Mouse (Mus musculus) right cerebral cortex, postnatal 4 days (tissue): ENCODE measurements around the gene Pak1ip1.

Experiments used
- DNase-seq: peaks from one replicate; pipeline ENCODE4 v3.0.0-alpha.2; 2022

Pak1ip1 gene

GRCm38 (mm10) chr13:41008271-41008670 is 7.4 kb downstream of the Pak1ip1 start:
- no peak for DNase-seq

- DNase-seq = no peak
Observed at GRCm38 (mm10) chr13:41008946-41009345, 8.1 kb downstream of the Pak1ip1 start.

GRCm38 (mm10) chr13:41015829-41016634 is 15.2 kb downstream of the Pak1ip1 start, which contains the start of gene Tmem14c:
Tmem14c (plus strand) TSS chr13:41016292.
- peak; percentile 85 for DNase-seq

- DNase-seq = no peak
Observed at GRCm38 (mm10) chr13:41016797-41017405, 16.1 kb downstream of the Pak1ip1 start.

GRCm38 (mm10) chr13:41017832-41018231 is 17.0 kb downstream of the Pak1ip1 start:
- no peak for DNase-seq

GRCm38 (mm10) chr13:41018236-41018635 is 17.4 kb downstream of the Pak1ip1 start:
- DNase-seq = no peak

GRCm38 (mm10) chr13:41018756-41019591 is 18.2 kb downstream of the Pak1ip1 start:
- DNase-seq = no peak

GRCm38 (mm10) chr13:41020494-41020893 is 19.7 kb downstream of the Pak1ip1 start:
- DNase-seq = no peak

- no peak for DNase-seq
Observed at GRCm38 (mm10) chr13:41021607-41022006, 20.8 kb downstream of the Pak1ip1 start.

GRCm38 (mm10) chr13:41022099-41022498 is 21.3 kb downstream of the Pak1ip1 start:
- no peak for DNase-seq

GRCm38 (mm10) chr13:41030098-41030497 is 29.3 kb downstream of the Pak1ip1 start:
- no peak for DNase-seq

- no peak for DNase-seq
Observed at GRCm38 (mm10) chr13:41042511-41042910, 41.7 kb downstream of the Pak1ip1 start.

- no peak for DNase-seq
Observed at GRCm38 (mm10) chr13:41045901-41046300, 45.1 kb downstream of the Pak1ip1 start.

- DNase-seq = no peak
Observed at GRCm38 (mm10) chr13:41047280-41047679, 46.5 kb downstream of the Pak1ip1 start.

- DNase-seq = no peak
Observed at GRCm38 (mm10) chr13:41051965-41052364, 51.1 kb downstream of the Pak1ip1 start.
